Mouse (Mus musculus) cerebellum, adult 11 months (tissue): ENCODE results near the gene Col18a1.

ENCODE experiments used
- DNase-seq: peaks from one replicate; pipeline ENCODE4 v3.0.0; 2022

Gene Col18a1

DNA sequence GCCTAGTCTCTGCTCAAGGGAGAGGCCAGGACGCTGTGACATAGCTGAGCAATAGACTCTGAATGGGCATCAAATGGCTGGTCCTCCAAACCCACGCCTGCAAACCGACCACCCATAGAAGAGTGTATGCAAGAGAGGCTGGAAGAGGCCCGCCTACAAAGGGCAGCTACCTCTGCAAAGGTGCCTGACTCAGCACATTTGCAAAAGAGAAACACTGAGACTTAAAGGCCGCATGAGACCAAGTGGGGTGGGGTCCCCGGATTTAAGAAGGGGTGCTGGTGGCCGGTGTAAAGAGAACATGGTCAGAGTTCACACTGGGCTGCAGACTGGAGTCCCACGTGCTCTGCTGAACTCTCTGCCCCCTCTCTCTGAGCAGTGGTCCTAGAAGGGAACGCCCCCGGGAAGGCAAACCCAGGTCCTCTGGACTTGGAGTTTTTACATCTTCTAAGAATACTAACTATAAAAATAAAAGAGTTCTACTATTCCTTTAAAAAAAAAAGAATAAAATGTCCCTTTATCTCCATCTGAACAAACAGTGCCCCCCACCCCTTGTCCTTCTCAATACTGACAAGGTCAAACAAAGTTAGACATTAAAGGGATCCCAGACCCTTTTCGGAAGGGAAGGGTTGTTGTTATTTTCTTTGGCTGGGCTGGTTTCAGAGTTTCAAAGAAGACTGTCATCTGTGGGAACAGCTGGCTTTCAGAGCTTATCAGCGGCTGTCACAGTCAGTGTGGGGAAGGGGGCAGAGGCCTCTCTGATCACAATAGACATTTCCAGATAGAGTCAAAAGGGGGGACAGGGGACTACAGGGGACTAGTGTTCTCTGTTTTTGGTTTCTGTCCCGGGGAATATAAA lies 32.2 kb downstream of the Col18a1 start:
- DNase-seq: no peak

DNA sequence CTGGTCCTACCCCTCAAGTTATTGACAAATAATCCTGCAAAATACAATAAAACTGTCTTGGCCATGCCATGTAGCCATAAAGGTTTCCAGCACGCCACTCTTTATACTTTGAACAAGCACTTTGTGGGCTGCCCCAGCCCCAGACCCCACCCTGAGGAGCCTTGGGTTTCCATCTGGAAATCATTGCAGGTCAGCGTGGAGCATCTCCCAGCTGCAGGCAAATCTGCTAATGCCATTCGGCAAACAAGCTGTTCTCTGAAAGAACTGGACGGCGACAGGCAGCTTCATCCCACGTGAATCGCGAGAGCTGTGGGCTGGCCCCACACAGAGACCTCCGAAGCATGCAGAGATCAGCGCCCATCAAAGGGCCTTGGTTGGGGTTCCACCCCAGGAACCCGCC lies 34.2 kb downstream of the Col18a1 start:
- no peak for DNase-seq

DNA sequence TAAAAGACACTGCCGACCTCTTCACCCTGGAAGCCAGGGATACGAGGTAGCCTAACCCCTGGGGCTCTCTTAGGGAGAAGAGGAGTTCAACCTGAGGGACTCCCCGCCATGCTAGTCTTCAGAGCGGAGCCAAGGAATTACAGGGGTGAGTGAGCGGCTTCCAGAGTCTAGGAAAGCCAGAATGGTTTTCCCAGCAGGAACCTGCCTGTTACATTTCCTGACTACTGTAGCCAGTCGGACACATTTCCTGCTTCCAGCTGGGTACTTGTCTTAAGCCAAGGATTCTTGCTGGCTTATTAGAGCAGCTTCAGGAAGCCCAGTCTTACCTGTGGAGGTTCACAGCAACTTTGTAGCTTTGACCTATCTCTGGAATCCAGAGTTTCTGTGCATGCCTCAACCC lies 34.8 kb downstream of the Col18a1 start:
- DNase-seq: no peak

DNA sequence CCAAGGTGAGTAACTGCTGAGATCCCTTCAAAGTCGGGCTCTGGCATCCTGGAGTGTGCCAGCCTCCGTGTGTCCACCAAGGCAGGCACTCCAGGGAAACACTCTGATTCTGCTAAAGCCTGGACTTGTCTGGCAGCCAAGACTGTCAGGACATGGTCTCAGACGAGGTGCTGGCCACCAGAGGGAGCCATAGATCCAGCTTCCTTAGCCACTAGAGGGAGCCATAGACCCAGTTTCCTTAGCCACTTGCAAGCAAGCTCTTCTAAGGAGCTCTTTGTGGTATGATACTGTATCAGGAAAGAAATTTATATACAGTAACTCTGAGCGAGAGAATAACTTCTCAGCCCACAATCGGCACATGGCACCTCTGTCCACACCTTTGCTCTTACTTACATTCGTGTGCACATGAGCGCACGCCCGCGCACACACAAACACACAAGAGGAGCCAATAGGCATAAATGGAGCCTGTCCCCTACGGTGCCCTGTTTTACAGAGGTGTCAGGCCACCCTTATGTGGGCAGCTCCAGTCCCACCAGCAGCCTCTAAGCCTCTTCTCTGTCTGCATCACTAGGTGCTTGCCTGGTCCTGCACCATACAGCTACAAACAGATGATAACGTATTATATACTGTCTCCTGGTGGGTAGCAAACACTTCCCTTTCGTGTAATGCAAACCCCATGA lies 35.6 kb downstream of the Col18a1 start:
- DNase-seq: peak; percentile 94

DNA sequence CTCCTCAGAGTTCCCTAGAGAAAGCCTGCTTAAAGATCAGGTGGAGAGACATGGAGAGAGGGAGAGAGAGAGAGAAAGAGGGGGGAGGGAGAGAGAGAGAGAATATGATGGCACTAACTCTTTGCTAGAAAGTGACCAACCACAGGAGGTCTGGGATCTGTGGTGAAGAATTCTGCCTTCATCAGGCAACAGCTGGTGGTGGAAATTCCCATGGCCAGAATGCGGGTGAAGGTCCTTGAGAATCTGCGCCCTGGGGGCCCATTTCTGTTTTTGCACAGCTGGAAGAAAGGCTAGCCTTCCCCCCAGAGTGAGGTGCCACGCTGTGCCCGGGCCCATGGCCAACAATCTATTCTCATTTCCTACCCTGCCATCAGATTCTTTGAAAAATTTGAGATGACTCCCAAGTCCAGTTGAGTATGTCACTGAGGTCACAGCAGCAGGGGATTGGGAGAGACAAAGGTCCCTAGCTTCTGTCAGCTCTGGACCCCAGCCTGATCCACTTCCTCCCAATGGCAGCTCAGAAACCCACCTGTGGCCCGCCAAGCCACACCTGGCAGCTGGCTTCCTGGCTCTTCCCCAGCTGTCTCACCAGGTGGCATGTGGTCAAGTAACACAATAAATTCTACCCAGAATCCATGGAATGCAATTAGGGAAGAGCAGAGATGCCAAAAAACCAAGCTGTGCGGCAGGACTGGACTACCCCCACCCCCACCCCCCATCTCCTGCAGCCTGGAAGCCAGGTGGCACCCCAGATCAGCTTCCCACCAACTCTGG lies 36.5 kb downstream of the Col18a1 start:
- DNase-seq: peak; percentile 35

DNA sequence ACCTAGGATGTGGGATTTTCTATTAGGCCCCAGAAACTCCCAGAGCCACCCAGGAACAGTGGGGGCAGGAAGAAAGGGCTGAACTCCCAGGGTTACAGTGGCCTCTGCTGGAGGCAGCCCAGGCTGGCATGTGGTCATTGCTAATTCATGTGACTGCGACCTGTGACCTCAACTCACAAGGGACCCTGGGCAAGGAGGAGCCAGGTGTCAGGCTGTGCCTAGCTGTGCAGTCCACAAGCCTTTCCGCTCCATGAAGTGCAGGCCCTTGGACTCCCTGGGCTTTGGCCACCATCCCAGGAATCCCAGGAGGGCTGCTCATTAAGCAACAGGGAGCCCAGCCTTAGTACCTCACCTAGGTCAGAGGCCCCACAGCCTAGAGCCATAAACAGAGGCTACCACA lies 38.4 kb downstream of the Col18a1 start:
- DNase-seq: no peak

DNA sequence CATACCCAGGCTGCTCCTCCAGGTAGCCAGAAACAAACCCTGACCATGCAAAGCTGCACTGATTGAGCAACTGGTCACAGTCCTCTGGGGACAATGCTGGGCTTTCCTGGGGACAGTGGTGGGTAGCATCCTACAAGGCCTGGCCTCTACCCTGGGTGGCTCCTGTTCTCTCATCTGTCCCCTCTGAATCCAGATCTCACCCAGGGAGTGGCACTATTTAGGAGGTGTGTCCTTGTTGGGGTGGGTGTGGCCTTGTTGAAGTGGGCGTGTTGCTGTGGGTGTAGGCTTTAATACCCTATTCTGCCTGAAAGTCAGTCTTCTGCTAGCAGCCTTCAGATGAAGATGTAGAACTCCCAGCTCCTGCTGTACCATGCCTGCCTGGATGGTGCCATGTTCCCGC lies 39.8 kb downstream of the Col18a1 start:
- no peak for DNase-seq

DNA sequence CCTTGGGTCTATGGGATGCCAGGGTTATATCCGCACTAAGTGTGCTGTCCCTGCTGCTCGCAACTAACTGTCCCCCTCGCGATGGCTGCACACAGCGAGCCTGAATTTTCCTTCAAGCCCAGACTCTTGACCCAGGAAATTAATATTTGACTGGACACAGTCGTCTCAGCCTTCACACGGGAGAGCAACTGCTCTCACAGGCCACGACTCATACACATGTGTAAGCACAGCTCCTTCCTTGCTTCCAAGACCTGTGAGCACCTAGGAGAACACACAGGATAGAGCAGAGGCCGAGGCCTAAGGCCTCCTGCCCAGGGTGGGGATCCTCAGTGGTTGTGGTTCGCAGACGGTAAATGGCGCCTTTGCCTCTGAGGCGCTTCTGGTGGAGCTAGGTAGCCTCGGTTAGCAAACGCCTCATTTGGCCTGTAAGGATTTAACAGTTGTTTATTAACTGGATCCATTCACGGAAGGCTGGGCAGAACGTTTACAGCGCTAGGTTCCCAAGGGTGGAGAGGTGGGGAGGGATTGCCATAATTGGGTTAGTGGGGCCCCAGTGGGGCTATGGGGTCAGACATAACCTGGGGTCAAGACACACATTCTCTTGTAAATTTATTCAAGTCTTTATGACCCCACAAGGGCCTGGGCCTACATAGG lies 41.1 kb downstream of the Col18a1 start:
- no peak for DNase-seq

DNA sequence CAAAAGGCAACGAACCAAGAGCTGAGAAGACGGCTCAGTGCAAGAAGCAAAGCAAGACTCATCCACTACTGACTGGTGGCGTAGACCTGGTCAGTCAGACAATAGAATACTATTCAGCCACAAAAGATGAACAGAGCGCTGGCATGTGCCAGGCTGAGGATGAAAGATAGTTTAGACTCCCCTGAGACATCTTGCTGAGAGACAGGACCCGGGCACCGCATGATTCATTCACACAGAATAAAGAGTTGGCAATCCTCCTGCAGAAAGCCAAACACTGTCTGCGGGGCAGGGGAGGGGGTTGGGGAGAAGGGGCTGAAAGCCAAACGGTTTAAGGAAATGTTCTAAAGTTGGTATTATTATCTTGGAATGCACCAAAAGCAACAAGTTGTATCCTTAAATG lies 42.4 kb downstream of the Col18a1 start:
- DNase-seq: no peak

DNA sequence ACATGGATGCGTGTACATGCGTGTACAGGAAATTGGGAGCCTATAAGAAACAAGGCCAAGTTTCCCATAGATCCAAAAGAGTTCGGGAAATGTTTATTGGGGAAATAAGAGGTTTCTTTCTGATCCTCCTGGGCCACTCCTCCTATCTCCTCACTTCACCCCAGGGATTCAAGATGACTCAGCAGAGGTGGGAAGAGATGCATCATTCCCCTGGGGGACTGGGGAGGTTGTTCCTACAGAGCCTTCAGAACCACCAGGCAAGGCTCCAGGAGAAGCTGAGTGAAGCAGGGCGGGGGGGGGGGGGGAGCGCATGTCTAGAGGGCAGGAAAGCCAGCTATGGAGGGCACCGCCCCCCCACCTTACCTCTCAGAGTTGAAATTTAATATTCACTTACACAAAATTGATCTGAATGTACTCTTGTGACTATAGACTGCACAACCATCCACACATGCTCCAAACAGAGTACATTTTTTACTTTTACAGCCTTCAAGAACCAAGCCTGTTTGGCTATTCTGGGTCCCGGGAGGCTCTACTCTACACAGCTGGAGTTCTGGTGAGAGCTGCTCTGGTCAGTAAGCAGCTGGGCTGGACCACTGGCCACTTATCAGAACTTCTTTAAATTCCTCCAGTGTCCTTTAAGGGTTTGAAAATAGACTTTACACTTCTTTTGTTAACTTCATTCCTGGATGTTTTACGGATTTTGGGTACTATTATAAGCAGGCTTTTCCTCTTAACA lies 44.9 kb downstream of the Col18a1 start:
- DNase-seq: no peak

DNA sequence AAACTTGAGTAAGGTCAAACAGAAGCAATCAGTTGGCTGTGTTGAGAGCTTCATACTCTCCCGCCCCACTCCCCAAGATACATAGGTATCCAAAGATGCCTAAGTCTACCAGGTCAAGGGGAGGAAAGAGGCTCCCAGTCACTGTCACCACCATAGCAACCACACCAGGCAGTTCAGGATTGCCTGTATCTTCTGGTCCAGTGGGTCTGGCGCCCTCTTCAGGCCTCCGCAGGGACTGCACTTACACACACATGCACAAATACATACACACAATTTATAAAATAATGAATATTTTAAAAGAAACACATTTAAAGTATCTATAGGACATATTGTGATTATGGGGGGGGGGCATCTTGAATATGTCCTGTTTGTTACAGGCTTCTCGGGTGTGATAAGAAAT lies 45.8 kb downstream of the Col18a1 start:
- DNase-seq: no peak

DNA sequence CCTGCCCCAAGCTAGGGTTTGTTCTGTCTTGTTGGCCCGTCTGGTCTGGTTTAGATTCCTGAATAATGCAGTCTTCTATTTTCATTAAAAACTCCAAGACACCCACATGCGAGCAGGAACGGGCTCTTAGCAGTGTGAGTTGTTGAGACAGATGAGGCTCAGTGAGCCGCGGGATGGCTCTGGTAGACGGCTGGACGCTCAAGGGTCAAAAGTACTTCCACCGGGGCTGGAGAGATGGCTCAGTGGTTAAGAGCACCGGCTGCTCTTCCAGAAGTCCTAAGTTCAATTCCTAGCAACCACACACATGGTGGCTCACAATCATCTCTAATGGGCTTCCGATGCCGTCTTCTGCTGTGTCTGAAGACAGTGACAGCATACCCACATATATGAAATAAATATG lies 46.9 kb downstream of the Col18a1 start:
- DNase-seq: no peak

DNA sequence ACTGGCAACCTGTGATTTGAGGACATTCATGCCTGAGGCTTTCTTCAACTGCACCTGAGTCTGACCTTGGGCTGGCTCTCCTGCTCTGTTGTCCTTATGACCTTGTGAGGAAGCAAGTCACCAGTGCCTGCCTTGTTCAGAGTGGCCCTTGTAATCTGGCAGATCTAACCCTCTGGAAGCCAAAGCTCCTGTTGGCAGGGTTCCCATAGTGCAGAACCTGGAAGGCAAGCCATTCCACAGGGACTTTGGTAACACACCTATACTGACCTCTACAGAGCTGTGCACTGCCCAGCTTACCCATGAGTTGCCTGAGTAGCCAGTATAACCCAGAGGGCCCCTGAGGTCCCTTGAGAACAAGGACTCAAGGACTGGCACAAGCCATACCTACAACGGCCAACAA lies 48.0 kb downstream of the Col18a1 start:
- DNase-seq: no peak

DNA sequence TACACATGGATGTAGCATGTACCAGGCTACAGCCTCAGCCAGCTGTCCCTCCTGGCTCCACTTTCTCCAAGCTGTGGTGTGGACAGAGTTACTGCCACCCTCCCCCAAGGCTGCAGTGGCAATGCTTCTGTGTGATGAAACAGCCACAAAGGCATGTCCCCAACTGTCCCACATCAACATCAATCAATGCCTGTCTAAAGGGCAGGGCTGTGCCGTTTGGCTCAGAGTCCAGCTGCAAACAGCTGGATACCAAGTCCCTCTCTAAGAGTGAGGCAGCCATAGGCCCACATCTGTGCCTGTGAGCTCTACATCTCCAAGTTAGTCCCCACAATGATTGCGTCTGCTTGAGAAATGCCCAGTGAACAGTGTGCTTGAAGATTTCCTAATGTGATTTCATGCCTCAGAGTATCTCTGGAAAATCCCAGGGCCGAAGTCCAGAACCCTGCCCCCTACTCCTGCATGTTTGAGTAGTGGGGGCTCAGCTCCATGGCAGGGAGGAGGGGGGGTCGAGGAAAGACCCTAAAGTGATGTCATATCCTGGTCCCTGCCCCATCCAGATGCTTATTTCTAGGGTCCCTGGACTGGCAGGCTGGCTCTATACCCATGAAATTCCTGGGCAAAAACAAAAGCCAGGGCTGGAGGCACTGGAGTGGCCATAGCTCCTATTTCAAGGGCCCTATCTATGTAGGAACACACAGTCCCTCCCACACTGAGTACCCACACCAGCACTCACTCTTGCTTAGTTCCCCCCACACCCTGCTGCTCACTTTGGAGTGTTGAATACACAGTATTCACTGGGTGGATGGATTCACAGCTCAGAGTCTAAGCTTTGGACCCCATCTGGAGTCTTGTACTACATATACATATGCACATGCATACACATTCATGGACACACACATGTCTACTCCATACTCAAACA lies 49.6 kb downstream of the Col18a1 start:
- DNase-seq: no peak

DNA sequence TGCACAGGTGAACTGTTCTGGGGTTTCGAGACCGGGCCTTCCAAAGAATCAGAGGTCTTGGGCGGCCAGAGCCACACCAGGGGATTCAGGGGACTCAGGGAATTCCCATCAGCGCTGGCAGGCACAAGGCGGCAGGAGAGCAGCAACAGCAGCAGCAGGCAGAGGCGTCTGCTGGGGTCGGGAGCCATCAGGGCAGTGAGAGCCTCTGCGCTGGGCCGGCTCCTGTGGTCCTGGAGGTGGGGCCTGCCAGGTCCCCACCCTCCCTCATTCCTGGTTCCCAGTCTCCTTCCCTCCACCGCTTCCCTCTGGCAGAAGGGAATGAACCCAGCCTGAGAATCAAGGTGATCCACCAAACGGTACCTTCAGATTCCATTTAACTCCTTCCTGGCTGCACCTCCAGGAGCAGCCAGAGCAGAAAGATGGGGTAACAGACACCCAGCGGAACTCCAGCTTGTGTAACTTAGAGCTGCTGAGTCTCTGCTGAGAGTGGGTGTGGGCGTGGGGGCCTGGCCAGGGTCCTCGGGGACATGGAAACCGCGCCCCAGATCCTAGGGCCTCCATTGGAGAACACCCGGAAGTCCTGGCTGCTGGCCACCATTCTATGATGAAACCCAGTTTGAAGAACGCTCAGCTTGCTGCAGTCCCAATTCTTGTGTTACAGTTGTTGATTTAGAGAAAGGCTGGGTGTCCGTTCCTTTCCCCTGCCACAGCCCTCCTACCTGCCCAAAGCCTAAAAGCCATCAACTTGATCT lies 52.7 kb downstream of the Col18a1 start:
- no peak for DNase-seq

DNA sequence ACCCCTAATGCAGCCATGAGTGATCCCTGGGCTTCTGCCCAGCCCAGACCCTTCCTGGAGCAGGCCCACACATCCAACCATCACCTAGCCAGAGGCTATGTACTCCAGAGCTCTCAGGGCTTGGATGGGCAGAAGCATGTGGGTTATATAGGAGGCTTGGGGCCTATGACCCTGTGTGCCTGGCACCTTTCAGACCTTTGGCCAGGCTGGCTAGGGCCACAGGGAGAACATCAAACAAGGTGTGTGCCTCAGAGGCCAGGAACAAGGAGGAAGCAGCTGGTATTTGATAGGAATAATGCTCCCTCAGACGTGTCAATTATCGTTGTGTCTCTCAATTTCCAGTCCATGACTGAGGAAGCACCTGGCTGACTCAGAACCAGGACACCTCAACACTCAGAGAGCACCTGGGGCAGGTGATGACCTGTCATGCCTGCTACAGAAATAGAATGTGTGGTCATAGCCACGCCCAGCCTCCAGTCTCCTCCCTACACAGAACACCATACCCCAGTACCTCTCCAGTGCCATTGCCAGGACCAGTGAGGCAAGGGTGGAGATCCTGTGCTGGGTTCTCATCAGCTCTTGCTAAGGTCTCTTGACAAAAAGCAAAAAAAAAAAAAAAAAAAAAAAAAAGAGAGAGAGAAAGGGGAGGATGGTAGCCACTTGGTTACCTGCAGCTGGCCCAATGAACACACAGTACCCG lies 54.6 kb downstream of the Col18a1 start:
- DNase-seq: no peak

DNA sequence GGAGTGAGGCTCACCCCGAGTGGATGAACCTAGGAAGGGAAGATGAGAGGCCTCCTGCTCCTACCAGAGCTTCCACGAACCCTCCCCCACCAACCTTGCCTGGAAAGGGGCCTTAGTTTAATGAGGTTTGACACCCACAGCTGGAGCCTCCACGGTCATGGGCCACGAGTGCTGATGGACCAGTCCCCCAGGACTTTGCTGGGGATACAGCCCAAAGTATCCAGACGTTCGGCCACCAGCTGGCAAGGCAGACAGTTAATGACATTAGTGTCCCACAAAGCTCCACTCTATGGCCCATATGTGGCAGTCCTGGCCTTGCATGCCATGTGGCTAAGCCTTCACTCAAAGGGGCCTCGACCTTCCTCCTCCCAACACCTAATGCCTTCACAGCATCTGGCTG lies 55.5 kb downstream of the Col18a1 start:
- no peak for DNase-seq

DNA sequence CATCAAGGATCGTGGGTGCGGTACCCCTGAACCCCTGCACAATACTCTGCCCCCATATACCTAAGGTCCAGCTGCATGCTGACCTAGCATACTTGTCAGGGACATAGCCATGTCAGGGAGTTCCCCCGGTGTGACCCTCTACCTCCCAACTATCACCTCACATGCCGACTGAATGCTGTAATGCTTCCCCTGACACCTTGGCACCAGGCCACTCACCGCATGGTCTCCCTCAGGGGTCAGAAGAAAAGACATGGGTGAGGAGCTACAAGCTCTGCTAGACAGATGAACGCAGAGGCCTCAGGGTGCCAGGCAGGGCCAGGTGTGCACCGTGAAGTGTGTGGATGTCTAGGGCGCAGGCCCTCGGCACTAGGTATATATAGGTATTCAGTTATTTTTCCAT lies 56.3 kb downstream of the Col18a1 start:
- DNase-seq: no peak

DNA sequence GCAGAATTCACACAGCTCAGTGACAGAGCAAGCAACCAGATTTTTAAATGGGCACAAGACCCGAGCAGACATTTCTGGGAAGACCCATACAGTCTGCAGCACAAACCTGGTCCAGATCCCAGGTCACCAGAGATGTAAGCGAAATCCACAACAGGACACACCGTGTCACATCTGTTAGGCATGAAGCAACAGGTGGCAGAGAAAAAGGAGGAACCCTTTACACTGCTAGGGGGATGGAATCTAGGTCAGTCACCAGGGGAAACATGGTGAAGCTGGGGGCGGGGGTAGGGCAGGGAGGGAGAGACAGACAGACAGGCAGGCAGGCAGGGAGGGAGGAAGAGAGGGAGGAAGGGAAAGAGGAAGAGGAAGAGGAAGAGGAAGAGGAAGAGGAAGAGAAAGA lies 58.2 kb downstream of the Col18a1 start:
- no peak for DNase-seq

DNA sequence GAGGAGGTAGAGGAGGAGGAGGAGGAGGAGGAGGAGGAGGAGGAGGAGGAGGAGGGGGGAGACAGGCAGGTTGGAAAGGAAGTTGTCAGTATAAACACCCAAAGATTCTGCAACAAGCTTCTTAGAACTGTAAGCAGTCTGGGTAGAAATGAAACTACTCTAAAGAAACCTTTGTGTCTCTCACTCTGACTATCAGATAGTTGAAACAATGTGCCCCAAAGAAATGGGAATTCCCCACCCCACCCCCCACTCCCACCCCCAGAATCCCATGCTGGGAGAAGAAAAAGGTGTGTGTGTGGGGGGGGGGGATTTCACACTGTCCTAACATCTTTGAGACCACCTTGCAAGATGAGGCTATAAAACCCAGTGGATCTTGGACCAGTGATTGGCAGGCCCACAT lies 62.0 kb downstream of the Col18a1 start:
- no peak for DNase-seq
